17 mouse cellular contexts compared by ENCODE assay signal in genomic region chr16:80255441-80255840, GRCm38 (mm10).
DNase-seq lines count a peak whose midpoint lies in the region; TF ChIP-seq lines count a peak whose summit lies in the region.
"Had no signal": no experiment of that assay in that cellular context is flagged by ENCODE, and none has a peak within 500 bp of the region (broad histone marks: within the 10 kb centered on the region; RNA-seq: fewer than 3 reads in every experiment).

No protein-coding gene starts in this region.

- peak; percentile 3 for DNase-seq in left cerebral cortex, adult 11 months (ENCODE audit: low spot score)
- DNase-seq in left cerebral cortex, adult 2 months (ENCODE audit: extremely low spot score in 1 of 2, low spot score in 2 of 2) = no peak
- peak; percentile 25 for DNase-seq in brain, embryonic 14.5 days (ENCODE audit: low read depth)
- DNase-seq in layer of hippocampus, adult 18-20 months (ENCODE audit: low spot score in 2 of 2) = peak; percentile 33 to 83
- DNase-seq in layer of hippocampus, postnatal 25 days (ENCODE audit: extremely low spot score in 1 of 2, low spot score in 1 of 2) = peak; percentile 10 to 25
- DNase-seq in urinary bladder, postnatal 36 days (ENCODE audit: low spot score in 2 of 2) = no peak
- DNase-seq in adrenal gland, postnatal 4 days (ENCODE audit: low spot score in 2 of 2) = no peak
- DNase-seq: adrenal gland, adult 2 months; gastrocnemius, postnatal 14 days; heart, adult 18-20 months; heart, postnatal 14 days; kidney, adult 9 months; kidney, postnatal 25 days; thymus, postnatal 25 days had no signal

- TF ChIP-seq POLR2A in brain, embryonic 14.5 days (IDR thresholded peaks at IDR 0.05; ENCODE audit: borderline replicate concordance, extremely low read depth, insufficient read depth, insufficient read length, poor library complexity, severe bottlenecking) = no peak

- no peak overlapping the region for H3K4me3 ChIP-seq in left cerebral cortex, adult 2 months
- H3K4me3 ChIP-seq: embryonic facial prominence, embryonic 12.5 days; heart, embryonic 13.5 days had no signal

- no peak overlapping the region for H3K27ac ChIP-seq in left cerebral cortex, adult 2 months
- H3K27ac ChIP-seq: embryonic facial prominence, embryonic 12.5 days; heart, embryonic 13.5 days; hindbrain, postnatal 0 days had no signal

- no peak for TF ChIP-seq CTCF in left cerebral cortex, adult 2 months (IDR thresholded peaks at IDR 0.05)
- TF ChIP-seq CTCF in brain, embryonic 14.5 days (IDR thresholded peaks at IDR 0.05; ENCODE audit: borderline replicate concordance, extremely low read depth, insufficient read depth, insufficient read length) = no peak

- intact Hi-C loops in left cerebral cortex, adult 2 months (cut with DNase I) = no loop called here

Comparison
In these comparisons a context has a peak if more than half of its experiments do, and no peak if none do; other contexts are left out.
1. DNase-seq: peak in left cerebral cortex, adult 11 months (single experiment), brain, embryonic 14.5 days (single experiment), layer of hippocampus, adult 18-20 months (2 of 2) and layer of hippocampus, postnatal 25 days (2 of 2); none in left cerebral cortex, adult 2 months (0 of 2), urinary bladder, postnatal 36 days (0 of 2) and adrenal gland, postnatal 4 days (0 of 2).